Mouse (Mus musculus): ENCODE data around the gene Adam12.
"Not testable (repeated sequence)": the region's sequence is repeated elsewhere in the genome, so short reads cannot be mapped to it uniquely, and the experiment has no call there.

The Adam12 gene

DNA sequence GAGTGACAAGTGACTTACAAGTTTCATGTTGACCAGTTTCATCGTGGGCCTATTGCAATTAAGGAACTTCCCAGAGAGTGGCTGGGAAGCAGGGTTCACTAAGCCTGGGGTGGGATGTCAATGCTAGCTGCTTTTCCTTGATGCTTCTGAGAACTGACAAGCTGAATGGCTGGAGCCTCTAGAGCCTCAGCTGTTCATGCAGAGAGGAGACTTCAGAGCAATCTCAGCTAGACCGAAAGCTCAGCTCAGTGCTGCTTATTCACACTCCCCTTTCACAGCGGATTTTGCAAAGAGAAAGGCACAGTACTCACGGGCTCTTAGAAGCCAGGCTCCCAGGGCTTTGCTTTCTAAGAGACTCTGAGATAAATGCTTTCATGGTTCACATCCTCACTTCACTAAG, 295.6 kb downstream of the Adam12 start:
- no peak for DNase-seq (ENCODE audit: low spot score in 2 of 2)

DNA sequence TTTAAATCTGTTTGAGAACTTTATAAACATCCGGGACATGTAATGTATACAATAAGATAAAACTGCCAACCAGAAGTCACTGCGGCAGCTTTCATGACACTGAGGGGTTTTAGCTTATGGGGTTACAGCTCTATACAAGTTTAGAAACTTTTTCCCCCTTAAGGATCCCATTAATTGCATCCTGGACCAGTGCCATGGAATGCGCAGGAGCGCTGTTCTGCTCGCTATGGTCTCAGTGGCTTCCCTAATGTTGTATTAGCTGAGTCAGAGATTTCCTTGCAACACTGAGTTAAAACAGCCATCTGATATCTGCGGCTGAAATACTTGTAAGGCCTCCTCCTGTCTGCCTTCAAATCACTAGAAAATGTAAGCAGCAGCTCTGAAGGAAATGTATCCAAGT, 298.6 kb downstream of the Adam12 start:
- no peak for DNase-seq (ENCODE audit: low spot score in 2 of 2)

DNA sequence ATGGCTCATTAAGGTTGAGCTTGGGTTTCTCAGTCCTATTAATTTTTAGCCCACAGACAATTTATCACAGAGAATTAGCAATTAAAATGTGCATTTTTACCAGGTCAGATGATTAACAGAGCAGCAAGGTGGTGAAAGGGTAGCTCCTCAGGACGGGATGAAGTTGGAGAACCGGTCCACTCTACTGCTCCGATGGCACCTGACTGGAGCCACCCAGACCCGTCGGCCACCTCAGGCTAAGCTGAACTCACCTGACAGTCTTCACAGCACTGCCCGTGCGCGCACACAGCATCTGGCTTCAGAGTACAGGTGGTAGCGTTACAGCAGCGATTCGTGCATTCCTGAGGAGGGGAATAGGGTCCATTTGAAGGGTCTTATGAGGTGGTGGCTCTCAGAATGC, 300.5 kb downstream of the Adam12 start:
- DNase-seq (ENCODE audit: low spot score in 2 of 2): no peak

DNA sequence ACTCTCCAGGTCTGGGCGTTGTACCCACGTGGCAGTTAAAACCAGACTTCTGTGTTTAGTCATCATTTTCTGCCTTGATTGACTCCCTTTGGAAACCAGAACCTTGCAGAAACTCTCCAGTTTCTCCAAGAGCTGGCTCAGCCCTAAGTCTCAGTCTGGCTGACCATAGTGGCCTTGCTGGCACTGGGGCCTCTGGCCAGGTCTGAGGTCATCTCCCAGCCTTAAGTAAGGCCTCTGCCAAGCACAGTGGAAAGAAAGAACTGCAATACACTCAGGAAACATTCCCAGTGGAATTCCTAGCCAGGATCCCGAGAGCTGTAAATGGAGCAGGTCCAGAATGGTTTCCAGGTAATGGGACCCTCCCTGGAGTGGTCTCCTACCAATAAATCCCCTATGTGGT, 303.0 kb downstream of the Adam12 start:
- no peak for DNase-seq (ENCODE audit: low spot score in 2 of 2)

DNA sequence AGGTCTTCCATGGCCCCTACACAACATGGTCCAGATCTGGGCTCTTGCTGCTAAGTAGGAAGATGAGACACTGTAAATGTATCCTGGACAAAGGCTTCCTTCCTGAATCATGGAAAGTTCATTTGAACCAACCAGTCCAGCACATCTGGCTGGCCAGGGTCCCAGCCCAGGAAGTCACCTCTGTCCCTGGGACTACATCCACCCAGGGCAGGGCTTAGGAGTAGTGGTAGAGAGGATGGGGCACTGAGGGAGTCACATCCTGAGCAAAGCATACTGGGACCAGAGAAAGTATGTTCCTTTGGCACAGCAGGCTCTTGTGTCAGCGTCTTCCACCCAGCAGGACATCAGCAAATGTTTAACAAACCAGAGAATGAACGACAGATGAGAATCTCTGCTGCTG, 306.2 kb downstream of the Adam12 start:
- no peak for DNase-seq (ENCODE audit: low spot score in 2 of 2)

DNA sequence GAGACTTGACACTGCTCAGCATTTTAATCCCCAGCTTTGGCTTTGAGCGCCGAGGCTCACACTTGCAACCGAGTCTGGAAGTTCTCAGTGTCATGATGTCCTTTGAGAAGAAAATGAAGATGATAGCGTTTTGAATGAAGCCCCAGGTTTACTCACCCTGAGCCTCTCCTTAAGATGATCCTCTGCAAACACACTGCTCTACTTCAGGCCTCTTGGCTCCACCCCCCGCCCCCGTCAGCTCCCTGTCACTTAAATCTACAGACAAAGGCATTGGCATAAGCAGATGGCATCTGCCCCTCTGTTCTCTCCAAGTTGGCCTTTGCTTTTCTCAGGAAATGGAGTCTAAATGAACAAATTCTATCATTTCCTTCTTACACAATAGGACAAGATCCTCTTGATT, 308.0 kb downstream of the Adam12 start:
- DNase-seq (ENCODE audit: low spot score in 2 of 2): no peak

DNA sequence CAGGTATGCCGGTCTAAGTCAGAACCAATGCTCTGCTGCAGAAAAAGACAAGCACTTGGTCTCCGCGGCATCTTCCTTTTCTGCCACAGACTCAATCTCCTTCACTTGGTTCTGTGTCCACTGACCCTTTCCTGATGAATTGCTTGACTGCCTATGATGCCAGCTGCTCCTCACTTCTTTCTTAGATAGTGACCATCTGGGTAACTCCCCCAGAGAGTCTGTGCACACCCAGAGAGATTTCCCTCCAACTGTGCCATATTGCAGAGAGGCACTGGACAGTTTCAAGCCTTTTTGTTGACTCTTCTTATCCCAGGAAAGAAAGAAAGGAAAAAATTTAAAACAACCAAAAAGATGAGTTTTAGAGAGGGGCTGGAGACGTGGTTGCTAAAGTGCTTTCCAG, 310.7 kb downstream of the Adam12 start:
- no peak for DNase-seq (ENCODE audit: low spot score in 2 of 2)

DNA sequence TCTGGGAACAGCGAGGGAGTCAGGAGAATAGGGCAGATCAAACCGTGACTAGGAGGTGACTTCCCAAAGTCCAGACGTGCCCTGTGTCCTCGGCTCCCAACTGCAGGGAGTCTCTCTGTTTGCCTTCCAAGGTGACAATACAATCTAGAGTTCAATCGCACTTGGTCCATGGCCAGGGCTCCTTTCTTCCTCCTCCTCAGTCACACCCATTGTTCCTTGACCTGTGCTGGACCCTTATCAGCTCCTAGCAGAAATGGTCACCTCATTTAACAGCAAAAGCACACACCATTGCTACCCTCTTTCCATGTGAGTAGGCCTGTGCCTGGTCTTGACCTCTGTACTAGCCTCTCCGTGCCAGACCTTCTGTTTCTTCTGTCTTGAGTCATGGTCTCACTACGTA, 311.2 kb downstream of the Adam12 start:
- no peak for DNase-seq (ENCODE audit: low spot score in 2 of 2)

DNA sequence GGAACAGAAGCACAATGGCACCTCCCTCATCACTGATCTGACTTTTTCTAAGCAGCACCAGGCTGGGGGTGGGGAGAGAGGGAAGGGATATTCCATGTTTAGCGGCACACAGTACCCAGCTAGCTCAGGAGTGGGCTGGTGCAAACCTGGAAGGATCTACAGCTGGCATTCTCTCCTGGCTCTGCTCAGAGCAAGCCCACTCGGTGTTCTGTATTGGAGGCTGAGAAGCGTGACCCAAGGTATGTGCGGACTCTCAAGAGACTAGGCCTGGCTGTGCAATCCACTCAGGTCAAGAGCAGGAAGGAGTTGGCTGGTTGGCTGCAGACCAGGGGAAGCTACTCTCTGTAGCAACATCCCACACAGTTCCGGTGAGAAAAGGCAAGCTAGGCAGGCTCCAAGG, 312.0 kb downstream of the Adam12 start:
- peak; percentile 75 to 82 for DNase-seq (ENCODE audit: low spot score in 2 of 2)

DNA sequence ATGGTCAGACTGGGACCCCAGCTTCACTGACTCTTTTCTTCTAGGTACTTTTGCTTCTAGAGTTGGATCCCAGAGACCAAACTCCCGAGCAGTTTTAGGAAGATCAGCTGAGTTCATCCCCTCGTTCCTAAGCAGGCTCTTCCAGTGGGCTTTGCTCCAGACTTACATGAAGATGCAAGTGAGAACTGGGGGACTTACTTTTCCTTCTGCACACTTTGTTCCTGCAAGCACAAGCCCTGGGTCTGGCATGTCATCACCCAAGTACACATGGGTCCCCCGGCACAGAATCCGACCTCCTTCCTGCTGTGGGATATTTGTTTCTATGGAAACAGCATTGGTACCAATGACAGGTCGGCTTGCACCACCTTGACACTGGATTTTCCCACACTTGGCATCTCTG, 312.6 kb downstream of the Adam12 start:
- DNase-seq (ENCODE audit: low spot score in 2 of 2): no peak

DNA sequence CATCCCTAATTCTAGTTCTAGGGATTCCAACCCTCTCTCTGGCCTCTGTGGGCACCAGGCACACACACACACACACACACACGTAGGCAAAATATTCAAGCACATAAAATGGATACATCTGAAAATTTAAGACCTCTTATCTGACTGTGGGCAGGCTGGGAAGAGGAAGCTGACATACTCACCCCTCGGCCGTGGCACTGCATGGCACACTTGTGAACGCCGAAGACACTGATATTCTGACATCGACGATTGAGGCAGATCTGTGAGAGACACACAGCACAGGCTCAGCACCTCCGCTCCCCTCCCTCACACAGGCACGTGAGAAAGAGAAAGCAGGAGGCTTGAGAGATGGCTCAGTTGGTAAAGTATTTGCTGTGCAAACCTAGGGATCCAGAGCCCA, 315.7 kb downstream of the Adam12 start:
- no peak for DNase-seq (ENCODE audit: low spot score in 2 of 2)

DNA sequence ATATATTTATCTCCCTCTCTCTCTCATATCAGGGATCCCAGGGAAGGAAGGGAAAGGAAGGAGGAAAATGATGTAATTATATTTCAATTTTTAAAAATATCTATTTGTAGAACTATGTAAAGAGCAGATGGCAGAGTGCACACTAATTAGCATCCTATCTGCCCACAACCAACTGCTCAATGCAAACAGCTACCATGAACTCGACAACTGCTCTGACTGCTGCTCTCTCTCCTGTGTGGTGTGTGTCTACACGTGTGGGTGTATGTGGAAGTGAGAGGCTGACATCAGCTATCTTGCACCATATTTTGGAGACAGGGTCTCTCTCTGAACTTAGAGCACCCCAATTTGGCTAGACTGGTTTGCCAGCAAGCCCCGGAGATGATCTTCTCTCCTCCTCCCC, 320.1 kb downstream of the Adam12 start:
- DNase-seq (ENCODE audit: low spot score in 2 of 2): peak; percentile 26 to 58

DNA sequence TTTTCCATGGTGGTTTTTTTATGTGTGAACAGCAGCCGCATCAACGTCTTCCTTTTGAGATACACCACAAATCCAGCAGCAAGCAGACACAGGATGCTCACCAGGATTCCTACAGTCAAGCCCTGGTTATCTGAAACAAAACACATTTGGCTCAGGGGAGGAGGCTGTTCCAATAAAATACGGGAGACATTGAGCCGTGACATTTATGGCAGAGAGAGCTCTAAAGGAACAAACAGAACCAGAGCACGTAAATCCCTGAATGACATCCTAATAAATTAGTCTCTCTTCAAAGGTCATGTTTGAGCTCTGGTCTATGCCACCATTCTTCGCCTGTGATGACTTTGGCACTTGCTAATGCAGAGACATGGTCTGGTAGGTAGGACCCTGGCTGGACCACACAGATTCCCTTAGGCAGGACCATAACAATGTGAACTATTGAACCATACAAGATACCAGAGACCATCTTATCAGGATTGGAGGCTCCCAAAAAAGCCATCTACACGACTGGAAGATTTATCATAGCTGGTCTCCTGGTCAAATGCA, 322.0 kb downstream of the Adam12 start:
- DNase-seq (ENCODE audit: low spot score in 2 of 2): no peak

DNA sequence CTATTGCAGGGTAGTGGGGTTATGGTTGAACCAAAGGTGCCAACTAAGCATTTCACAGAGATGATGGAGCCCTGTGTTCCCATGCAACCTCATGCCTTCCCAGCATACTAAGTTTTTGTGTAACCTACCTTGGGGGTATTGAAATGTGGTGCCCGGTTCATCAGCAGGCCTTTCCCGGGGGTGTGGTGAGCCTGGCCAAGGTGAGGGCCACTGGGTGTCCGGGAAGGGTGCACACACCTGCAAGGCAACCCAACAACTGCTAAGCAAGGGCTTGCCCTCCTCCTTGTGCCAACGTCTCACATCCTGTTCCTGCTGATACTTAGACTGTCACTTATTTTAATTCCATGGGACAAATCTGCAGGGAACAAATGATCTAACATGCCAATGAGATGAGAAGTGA, 323.0 kb downstream of the Adam12 start:
- DNase-seq (ENCODE audit: low spot score in 2 of 2): no peak

DNA sequence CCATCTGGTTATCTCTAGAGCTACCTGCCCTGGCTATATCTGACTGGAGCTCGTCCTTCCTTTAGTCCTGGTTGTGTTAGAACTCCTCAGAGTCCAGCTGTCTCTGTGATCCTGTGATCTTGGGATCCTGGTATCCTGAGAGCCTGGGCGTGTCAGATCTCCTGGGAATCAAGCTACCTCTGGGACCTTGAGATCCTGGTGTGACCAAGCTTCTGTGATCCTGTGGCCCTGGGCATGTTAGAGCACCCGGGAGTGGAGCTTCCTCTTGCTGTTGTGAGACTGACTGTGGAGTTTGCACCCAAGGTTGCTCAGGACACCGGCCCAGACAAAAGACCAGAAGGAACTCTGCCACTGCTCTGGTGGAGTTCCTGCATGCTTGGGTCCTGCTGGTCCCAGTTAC, 332.6 kb downstream of the Adam12 start:
- no peak for DNase-seq (ENCODE audit: low spot score in 2 of 2)

DNA sequence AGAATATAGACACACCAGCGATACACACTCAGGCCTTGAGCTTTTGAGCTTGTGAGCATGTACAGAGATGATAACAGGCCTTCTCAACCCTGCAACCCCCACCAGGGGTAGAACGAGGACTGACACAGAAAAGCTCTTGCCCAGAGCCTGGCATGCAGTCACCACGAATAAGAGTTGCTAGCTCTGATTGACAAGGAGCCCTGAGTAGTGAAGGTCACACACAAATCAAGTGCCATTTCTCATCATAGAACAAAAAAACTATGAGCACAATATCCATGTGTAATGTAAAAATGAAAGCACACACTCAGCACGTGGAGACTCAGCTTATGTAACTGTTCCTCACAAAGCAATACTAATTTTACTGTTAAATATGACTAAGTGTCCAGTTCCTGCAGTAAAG, 340.1 kb downstream of the Adam12 start:
- DNase-seq (ENCODE audit: low spot score in 2 of 2): no peak

DNA sequence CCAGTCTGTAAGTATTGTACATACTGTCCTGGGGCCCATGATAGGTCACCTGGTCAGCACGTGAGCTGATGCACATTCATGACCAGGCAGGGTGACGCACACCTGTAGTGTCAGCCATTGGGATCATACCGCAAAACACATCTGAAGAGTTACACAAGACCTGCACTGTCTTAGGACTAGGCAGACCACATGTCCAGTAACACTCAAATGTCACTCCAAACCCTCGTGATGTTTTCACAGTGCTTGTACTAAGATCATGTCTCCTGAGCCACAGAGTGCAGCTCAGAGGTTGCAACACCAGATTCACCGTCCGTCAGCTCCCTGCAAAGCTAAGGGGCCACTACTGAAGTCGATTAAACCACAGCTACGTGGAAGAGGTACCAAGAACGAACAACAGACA, 340.6 kb downstream of the Adam12 start:
- DNase-seq (ENCODE audit: low spot score in 2 of 2): no peak

DNA sequence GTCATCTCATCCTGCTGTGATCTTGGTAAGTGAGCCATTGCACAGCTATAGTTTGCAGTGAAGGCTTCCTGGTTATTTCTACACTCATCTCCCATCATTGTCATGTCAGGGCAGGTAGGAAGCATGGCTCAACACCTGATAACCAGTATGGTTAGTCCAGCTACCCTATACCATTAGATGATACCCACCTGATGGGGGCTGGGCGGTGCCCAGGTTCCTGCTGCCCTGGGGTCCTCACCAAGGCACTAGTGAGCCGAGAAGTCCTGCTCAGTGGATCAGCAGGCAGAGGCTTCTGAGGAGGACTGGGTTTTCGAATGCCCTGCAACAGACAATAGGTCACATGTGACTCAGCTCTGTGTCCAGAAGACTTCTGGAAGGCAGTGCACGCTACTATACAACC, 342.0 kb downstream of the Adam12 start:
- DNase-seq (ENCODE audit: low spot score in 2 of 2): no peak

DNA sequence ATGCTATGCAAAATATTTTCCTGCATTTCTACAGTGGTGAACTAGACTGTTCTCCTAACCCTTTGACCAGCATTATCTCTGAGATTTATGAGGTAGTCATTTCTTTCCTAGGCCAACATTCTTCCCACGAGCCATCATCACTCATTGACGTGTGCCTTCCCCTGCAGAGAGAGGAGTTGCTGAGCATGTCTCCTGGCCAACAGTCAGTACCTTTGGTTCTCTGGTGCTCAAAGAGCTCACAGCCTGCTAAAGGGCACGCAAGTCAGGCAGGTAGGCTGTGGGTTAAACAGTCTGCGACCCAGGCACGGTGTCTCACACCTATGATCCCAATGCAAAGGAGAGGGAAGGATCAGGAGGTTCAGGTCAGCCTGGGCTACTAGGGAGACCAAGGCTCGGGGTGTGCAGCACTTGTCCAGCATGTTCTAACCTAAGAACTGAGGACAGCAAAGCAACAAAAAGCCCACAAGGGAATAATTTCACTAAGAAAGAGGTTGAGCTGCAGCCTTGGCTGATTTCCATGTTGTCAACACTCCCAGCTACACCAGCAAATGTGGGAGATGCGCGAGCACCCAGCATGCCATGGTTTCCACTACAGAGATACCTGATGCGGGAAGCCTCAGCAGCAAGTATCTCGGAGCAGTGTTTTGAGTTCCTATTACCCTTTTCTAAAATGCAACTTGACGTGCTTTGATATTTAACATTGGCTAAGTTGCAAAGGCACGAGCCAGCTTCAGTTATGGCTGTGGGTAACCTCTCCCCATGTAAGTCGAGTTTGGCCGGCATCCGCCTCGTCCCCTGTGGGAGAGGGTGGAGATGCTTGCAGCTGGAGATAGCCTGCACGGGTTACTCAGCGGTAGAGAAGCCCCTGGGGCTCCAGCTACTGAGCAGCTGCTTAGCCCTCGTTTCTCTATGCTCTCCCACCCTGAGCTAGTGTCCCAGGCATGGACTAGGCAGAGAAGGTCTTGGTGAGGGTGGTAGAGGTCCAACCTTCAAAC, 342.7 kb downstream of the Adam12 start:
- no peak for DNase-seq (ENCODE audit: low spot score in 2 of 2)

DNA sequence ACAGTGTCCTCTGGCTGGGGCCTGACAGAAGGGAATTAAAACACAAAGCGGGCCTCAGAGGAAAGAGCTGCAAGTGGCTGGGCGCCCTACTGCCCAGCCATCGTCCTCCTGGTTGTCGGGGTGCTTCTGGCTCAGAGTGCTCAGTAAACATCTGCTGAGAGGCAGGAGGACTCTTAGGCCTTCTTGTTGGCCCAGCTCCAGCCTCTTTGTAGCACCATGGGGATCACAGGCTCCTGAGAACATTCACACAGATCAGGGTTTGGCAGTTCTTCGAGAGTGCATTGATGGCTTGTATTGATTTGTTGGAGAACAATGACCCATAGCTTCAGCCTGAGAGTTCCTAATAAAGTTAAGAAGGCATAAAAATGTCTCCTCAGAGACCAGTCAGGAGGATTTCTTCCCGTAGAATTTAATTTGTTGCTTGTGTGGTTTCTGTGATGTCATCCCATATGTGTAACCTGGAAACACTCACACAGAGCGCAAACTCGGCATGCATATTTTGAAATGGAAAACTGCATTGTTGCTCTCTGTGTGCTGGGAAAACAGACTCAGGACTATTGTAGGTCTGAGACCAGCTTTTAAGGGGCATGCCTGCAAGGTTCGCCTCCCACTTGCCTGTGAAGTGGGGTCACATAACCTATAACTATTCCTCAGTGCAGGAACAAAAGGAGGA, 347.1 kb downstream of the Adam12 start:
- DNase-seq (ENCODE audit: low spot score in 2 of 2): not testable (repeated sequence)

DNA sequence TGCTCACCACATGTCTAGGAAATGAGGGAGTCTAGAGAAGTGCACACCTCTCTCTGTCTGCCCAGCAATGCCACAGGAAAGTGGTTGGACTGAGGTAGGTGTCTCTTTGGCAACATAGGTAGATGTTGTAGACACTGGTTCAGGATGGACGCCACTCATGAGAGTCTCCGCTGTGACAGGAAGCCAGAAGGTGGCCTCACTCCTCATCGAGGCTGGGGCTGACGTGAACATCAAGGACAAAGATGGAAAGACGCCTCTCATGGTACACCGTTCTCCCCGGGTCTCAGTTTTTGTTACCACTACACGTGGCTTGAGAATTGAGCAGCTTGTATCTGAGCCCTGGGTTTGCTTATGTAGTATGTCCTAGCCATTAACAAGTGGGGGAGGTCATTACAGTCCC, 352.2 kb downstream of the Adam12 start:
- no peak for DNase-seq (ENCODE audit: low spot score in 2 of 2)

DNA sequence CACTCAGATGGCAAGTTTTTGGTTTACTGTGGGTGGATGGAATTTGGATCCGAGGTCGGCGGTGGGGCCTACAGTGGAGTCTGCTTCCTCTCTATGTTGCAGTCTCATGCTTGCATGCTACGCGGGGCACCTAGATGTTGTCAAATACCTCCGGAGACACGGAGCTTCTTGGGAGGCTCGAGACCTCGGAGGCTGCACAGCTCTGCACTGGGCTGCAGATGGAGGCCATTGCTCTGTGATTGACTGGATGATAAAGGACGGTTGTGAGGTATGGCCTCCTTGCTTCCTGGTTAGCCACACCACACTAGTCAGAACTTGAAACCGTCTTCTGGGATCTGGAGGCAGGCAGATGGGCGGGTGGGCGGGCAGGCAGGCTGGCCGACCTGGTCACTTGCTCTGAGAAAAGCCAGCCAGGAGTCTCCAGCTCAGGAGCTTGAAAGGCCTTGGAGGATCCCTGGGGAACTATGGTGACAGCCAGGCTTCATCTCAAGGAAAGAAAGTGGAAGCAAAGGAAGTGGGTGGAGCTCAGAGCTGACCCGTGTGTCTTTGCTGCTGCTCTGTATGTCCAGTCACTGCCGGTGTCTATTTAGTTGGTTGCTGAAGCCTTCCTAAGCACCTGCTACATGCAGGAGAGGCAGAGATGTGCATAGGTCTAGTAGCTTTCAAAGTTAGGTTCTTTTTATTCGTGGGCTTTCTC, 355.2 kb downstream of the Adam12 start:
- DNase-seq (ENCODE audit: low spot score in 2 of 2): no peak
